Mouse (Mus musculus) G1E (cell line): ENCODE data around the gene Srarp. TPM values are rescaled to one million over a fixed set of nuclear protein-coding genes. Genes with fewer than 3 reads are reported as not detected.

Experiments
- ATAC-seq: 2 replicates; pipeline ENCODE4 v1.8.0; 2016; ENCODE audit warnings: mild to moderate bottlenecking; ENCODE audit not compliant: insufficient number of reproducible peaks, poor library complexity, low FRiP score, severe bottlenecking; ENCODE audit errors: extremely low read depth
- DNase-seq: peaks from one replicate; pipeline ENCODE4 v3.0.0; 2012; ENCODE audit warnings: low spot score
- H3K27me3 ChIP-seq: 2 replicates; pipeline ENCODE4 v1.6.1; 2012; ENCODE audit warnings: mild to moderate bottlenecking, low read length, inconsistent platforms; ENCODE audit not compliant: insufficient read depth
- H3K36me3 ChIP-seq: replicated peaks from 2 replicates; pipeline ENCODE3; 2012; ENCODE audit warnings: mild to moderate bottlenecking, inconsistent platforms
- H3K4me1 ChIP-seq: 2 replicates; pipeline ENCODE4 v1.6.1; 2012; ENCODE audit warnings: low read depth, low read length, inconsistent platforms, mixed read lengths; ENCODE audit not compliant: insufficient read depth
- H3K4me3 ChIP-seq: 2 replicates; pipeline ENCODE4 v1.5.1; 2012; ENCODE audit warnings: low read depth, mild to moderate bottlenecking, inconsistent platforms, low read length, moderate library complexity, mixed read lengths
- H3K9me3 ChIP-seq: replicated peaks from 2 replicates; pipeline ENCODE4 v1.6.1; 2012; ENCODE audit warnings: inconsistent platforms
- CTCF ChIP-seq: IDR thresholded peaks from 2 replicates; pipeline ENCODE4 v1.5.1; 2012; ENCODE audit warnings: low read depth, low read length, inconsistent platforms, mixed read lengths
- GATA1 ChIP-seq: IDR thresholded peaks from 2 replicates; pipeline ENCODE4 v1.6.1; 2012; ENCODE audit warnings: borderline replicate concordance, low read length, inconsistent platforms, mixed read lengths
- GATA2 ChIP-seq: IDR thresholded peaks from 2 replicates; pipeline ENCODE4 v1.6.1; 2012; ENCODE audit warnings: low read depth, low read length, inconsistent platforms, borderline replicate concordance
- POLR2AphosphoS5 ChIP-seq: IDR thresholded peaks from 2 replicates; pipeline ENCODE4 v1.6.1; 2012; ENCODE audit warnings: low read depth, low read length, inconsistent platforms; ENCODE audit not compliant: insufficient replicate concordance
- TAL1 ChIP-seq: conservative IDR thresholded peaks from 2 replicates; pipeline ENCODE4 v1.6.1; 2012; ENCODE audit warnings: low read depth, low read length, inconsistent platforms, mixed read lengths
- polyA plus RNA-seq: library from polyadenylated mRNA; stranded (reverse); fragments of >175 nt; gene quantifications from 2 replicates; pipeline ENCODE4 v1.2.3, GENCODE M21; 2012
- total RNA-seq, 2 experiments: library from RNA; stranded (forward) in 1 of 2; stranded (reverse) in 1 of 2; fragments of 200-1000 nt in 1 of 2; fragments of >200 nt in 1 of 2; fragmentation: Nextera tagmentation in 1 of 2; gene quantifications; 2 replicates each; pipeline ENCODE4 v1.2.3; 2014 to 2017

Srarp gene
- total and polyA plus RNA-seq, 3 experiments, result not detected

DNA sequence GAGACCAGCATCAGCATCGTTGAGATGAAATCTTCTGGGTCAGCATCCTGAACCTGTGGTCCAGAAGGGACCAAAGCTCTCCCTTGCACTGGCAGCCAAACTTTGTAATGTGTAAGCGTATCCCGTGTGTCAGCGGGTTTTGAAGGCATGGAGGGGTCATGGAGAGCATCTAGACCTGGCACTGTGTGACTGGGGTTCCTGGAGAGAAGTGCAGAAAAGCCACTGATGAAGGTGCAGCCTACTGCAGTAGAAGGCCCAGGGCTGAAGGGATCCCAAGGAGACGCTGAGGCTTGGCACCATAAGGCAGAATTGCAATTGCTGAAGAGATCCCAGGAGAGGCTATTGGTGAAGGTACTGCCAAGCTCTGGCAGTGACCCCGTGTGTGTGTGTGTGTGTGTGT is 6.5 kb downstream of the Srarp start:
- no peaks in the 10 kb centered on the region for H3K4me1 ChIP-seq
- ATAC-seq, result no peak
- DNase-seq, result no peak
- H3K4me3 ChIP-seq, result no peak overlapping the region
- no peaks in the 10 kb centered on the region for H3K9me3 ChIP-seq
- H3K27me3 ChIP-seq, result peaks cover 12% of the 10 kb centered on the region; the same call in 1 of the 2 replicates
- TF ChIP-seq CTCF (no peak), TAL1 (no peak), GATA1 (no peak), POLR2AphosphoS5 (no peak), GATA2 (no peak)
- no peaks in the 10 kb centered on the region for H3K36me3 ChIP-seq

DNA sequence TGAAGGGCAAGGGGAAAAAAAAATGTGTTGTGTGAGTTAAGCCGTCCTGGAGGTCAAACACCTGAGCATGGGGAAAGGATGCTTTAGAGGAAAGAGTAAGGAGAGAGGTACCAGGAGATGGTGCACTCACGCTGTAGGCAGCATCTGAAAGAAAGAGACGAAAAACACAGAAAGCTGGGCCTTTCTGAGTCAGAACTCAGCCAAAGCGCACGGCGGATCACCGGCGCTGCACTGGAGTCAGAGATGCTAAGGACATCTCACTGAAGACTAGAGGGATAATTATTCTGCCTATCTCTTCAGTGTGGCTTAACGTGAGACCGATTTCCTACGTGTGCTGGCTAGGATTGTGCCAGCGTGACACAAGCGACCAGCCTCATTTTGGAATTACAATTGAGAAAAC is 8.0 kb downstream of the Srarp start:
- no peaks in the 10 kb centered on the region for H3K9me3 ChIP-seq
- no peak for DNase-seq
- no peaks in the 10 kb centered on the region for H3K4me1 ChIP-seq
- H3K36me3 ChIP-seq, result no peaks in the 10 kb centered on the region
- H3K4me3 ChIP-seq, result no peak overlapping the region
- no peak for ATAC-seq
- TF ChIP-seq TAL1 (no peak), POLR2AphosphoS5 (no peak), CTCF (no peak), GATA1 (no peak), GATA2 (no peak)
- peaks cover 17% of the 10 kb centered on the region; the same call in 1 of the 2 replicates for H3K27me3 ChIP-seq

- H3K36me3 ChIP-seq, result no peaks in the 10 kb centered on the region
- H3K4me1 ChIP-seq, result no peaks in the 10 kb centered on the region
- H3K27me3 ChIP-seq, result peaks cover 21% of the 10 kb centered on the region; the same call in 1 of the 2 replicates
- TF ChIP-seq POLR2AphosphoS5 (no peak), TAL1 (no peak), GATA1 (no peak), GATA2 (no peak)
- H3K4me3 ChIP-seq, result no peak overlapping the region
- no peaks in the 10 kb centered on the region for H3K9me3 ChIP-seq
- ATAC-seq (no peak), DNase-seq (no peak)
Observed at GRCm38 (mm10) chr4:141426796-141427745, 8.8 kb downstream of the Srarp start.

- DNase-seq (no peak), ATAC-seq (no peak)
- H3K9me3 ChIP-seq, result no peaks in the 10 kb centered on the region
- TF ChIP-seq POLR2AphosphoS5 (no peak), GATA1 (no peak)
- no peak overlapping the region for H3K4me3 ChIP-seq
- H3K36me3 ChIP-seq, result no peaks in the 10 kb centered on the region
- peaks cover 27% of the 10 kb centered on the region; the same call in 1 of the 2 replicates for H3K27me3 ChIP-seq
- no peaks in the 10 kb centered on the region for H3K4me1 ChIP-seq
Observed at GRCm38 (mm10) chr4:141425484-141426479, 10.1 kb downstream of the Srarp start.

DNA sequence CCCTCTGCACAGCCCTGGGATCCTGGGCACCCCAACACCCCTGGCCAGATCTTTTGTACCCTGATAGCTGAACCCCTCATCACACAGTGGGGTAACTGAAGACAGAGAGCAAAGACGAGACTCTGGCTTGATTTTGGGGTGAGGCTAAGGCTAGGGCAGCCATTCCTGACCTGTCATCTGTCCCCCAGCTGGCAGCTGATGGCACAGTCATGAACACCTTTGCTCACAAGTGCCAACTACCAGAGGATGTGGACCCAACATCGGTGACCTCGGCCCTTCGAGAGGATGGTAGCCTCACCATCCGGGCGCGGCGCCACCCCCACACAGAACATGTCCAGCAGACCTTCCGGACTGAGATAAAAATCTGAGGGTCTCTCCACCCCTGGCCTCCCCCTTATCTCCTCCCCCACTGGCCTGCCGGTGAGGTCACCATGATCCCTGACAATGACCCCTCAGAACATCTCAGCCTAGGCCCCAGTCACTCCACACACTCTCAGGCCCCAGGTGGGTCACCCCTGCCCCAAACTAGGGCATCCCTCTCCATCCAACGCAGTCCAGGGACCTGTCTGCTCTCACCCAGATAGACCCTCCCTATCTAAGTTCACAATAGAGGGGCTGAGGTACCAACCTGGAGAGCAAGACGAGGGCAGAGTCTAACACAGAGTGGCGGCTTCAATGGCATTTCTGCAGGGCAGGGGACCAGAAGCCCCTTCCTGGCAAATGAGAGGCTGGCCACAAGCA is 12.0 kb downstream of the Srarp start:
- Histone ChIP-seq H3K4me3 (no peak overlapping the region), H3K4me1 (no peaks in the 10 kb centered on the region), H3K27me3 (peaks cover 33% of the 10 kb centered on the region; the same call in 1 of the 2 replicates), H3K9me3 (no peaks in the 10 kb centered on the region), H3K36me3 (no peaks in the 10 kb centered on the region)
- no peak for DNase-seq
- no peak for TF ChIP-seq TAL1
- ATAC-seq, result no peak

GRCm38 (mm10) chr4:141423288-141423687 is 12.6 kb downstream of the Srarp start:
- Histone ChIP-seq H3K4me3 (no peak overlapping the region), H3K4me1 (no peaks in the 10 kb centered on the region), H3K27me3 (peaks cover 33% of the 10 kb centered on the region; the same call in 1 of the 2 replicates), H3K9me3 (no peaks in the 10 kb centered on the region), H3K36me3 (no peaks in the 10 kb centered on the region)
- TF ChIP-seq GATA1, result no peak
- no peak for TF ChIP-seq GATA2
- TF ChIP-seq TAL1, result no peak
- TF ChIP-seq CTCF, result no peak
- no peak for TF ChIP-seq POLR2AphosphoS5
- DNase-seq, result no peak
- ATAC-seq, result no peak
